Mouse (Mus musculus): ENCODE measurements at regions not wholly inside any gene's neighbourhood (a gene's known extent, or its start where the extent isn't known, plus 50 kb on each side); places are given as distances from the start of the nearest gene placed in this dataset.
A peak's percentile ranks its signal among the peaks of the same experiment; 100 is the strongest.

DNA sequence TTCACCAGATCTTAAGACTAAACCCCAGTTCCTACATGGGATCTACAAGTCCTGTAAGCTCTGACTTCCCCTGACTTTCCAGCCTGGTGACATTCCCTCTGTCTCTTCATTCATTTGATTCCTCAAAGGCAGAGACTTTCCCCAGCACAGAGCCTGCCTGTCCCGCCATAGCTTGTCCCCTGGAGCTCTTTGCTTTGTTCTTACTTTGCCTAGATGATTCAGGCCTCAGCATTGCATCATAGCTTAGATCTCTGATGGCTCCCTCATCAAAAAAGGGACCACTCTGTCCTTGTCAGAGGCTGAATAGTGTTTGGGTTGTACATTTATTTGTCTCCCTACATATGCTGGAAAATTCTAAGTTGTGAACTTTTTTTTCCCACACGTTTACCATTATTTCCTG is 57.6 kb upstream of the Exoc6 start:
- H3K4me1 ChIP-seq (ENCODE audit: control insufficient read depth, insufficient read depth, insufficient read length, low read length) = no peaks in the 10 kb centered on the region
- H3K27me3 ChIP-seq (ENCODE audit: control insufficient read depth, insufficient read depth, low read length) = peaks cover 4% of the 10 kb centered on the region; the same call in 1 of the 2 replicates
- no peak overlapping the region for H3K4me3 ChIP-seq (ENCODE audit: low read depth, low read length)
- H3K27ac ChIP-seq (ENCODE audit: insufficient read depth, low read depth, low read length) = no peak overlapping the region
- no peaks in the 10 kb centered on the region for H3K36me3 ChIP-seq (ENCODE audit: control insufficient read depth, insufficient read depth, low read length)
- TF ChIP-seq CTCF (IDR thresholded peaks at IDR 0.05; ENCODE audit: extremely low read depth, insufficient read length, insufficient replicate concordance, low read depth, low read length) (no peak), POLR2A (IDR thresholded peaks at IDR 0.05; ENCODE audit: low read depth, low read length) (no peak)
- WGBS = 69% methylated on average over 2 of the region's 2 CpGs

GRCm38 (mm10) chr19:37493378-37493777 is 56.8 kb upstream of the Exoc6 start:
- Histone ChIP-seq H3K27ac (ENCODE audit: insufficient read depth, low read depth, low read length) (no peak overlapping the region), H3K4me1 (ENCODE audit: control insufficient read depth, insufficient read depth, insufficient read length, low read length) (no peaks in the 10 kb centered on the region), H3K36me3 (ENCODE audit: control insufficient read depth, insufficient read depth, low read length) (no peaks in the 10 kb centered on the region), H3K27me3 (ENCODE audit: control insufficient read depth, insufficient read depth, low read length) (peaks cover 4% of the 10 kb centered on the region; the same call in 1 of the 2 replicates), H3K4me3 (ENCODE audit: low read depth, low read length) (no peak overlapping the region)
- WGBS = 27% methylated on average over 9 of the region's 9 CpGs
- TF ChIP-seq POLR2A (IDR thresholded peaks at IDR 0.05; ENCODE audit: low read depth, low read length) = no peak

GRCm38 (mm10) chr19:37493921-37494485 is 56.2 kb upstream of the Exoc6 start:
- Histone ChIP-seq H3K27me3 (ENCODE audit: control insufficient read depth, insufficient read depth, low read length) (peaks cover 4% of the 10 kb centered on the region; the same call in 1 of the 2 replicates), H3K36me3 (ENCODE audit: control insufficient read depth, insufficient read depth, low read length) (no peaks in the 10 kb centered on the region), H3K4me1 (ENCODE audit: control insufficient read depth, insufficient read depth, insufficient read length, low read length) (no peaks in the 10 kb centered on the region), H3K27ac (ENCODE audit: insufficient read depth, low read depth, low read length) (no peak overlapping the region), H3K4me3 (ENCODE audit: low read depth, low read length) (no peak overlapping the region)
- WGBS = 34% methylated on average over 10 of the region's 10 CpGs
- TF ChIP-seq CTCF (IDR thresholded peaks at IDR 0.05; ENCODE audit: extremely low read depth, insufficient read length, insufficient replicate concordance, low read depth, low read length) (no peak), POLR2A (IDR thresholded peaks at IDR 0.05; ENCODE audit: low read depth, low read length) (no peak)

DNA sequence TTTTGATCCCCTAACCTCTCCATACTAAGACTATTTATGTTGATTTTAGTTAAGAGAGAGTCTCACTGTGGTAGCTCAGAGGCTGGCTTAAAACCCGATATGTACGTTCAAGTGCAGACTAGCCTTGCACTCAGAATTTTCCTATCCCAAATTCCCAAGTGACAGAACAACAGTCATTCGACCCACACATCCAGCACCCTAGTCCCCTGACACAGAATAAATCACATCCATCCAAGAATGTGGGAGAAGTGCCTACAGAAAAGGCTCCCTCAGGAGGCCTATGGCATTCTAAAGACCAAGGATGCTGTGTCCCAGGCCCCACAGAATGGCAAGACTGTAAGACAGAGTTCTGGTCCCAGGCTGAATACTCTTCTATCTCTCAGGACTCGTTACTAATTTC is 55.4 kb upstream of the Exoc6 start:
- peaks cover 4% of the 10 kb centered on the region; the same call in 1 of the 2 replicates for H3K27me3 ChIP-seq (ENCODE audit: control insufficient read depth, insufficient read depth, low read length)
- WGBS = 82% methylated on average over 4 of the region's 4 CpGs
- TF ChIP-seq CTCF (IDR thresholded peaks at IDR 0.05; ENCODE audit: extremely low read depth, insufficient read length, insufficient replicate concordance, low read depth, low read length) = no peak
- TF ChIP-seq POLR2A (IDR thresholded peaks at IDR 0.05; ENCODE audit: low read depth, low read length) = no peak
- H3K27ac ChIP-seq (ENCODE audit: insufficient read depth, low read depth, low read length) = peak overlapping the region; percentile 39; the same call in 1 of the 2 replicates
- no peaks in the 10 kb centered on the region for H3K4me1 ChIP-seq (ENCODE audit: control insufficient read depth, insufficient read depth, insufficient read length, low read length)
- no peak overlapping the region for H3K4me3 ChIP-seq (ENCODE audit: low read depth, low read length)
- no peaks in the 10 kb centered on the region for H3K36me3 ChIP-seq (ENCODE audit: control insufficient read depth, insufficient read depth, low read length)

- H3K27me3 ChIP-seq (ENCODE audit: control insufficient read depth, insufficient read depth, low read length) = peaks cover 4% of the 10 kb centered on the region; the same call in 1 of the 2 replicates
- no peaks in the 10 kb centered on the region for H3K4me1 ChIP-seq (ENCODE audit: control insufficient read depth, insufficient read depth, insufficient read length, low read length)
- H3K27ac ChIP-seq (ENCODE audit: insufficient read depth, low read depth, low read length) = peak overlapping the region; percentile 39; the same call in 1 of the 2 replicates
- 0 out of 2 replicates have a peak overlapping the region, but pooled peaks have one; percentile 13 for H3K4me3 ChIP-seq (ENCODE audit: low read depth, low read length)
- TF ChIP-seq POLR2A (IDR thresholded peaks at IDR 0.05; ENCODE audit: low read depth, low read length) (no peak), CTCF (IDR thresholded peaks at IDR 0.05; ENCODE audit: extremely low read depth, insufficient read length, insufficient replicate concordance, low read depth, low read length) (no peak)
- H3K36me3 ChIP-seq (ENCODE audit: control insufficient read depth, insufficient read depth, low read length) = no peaks in the 10 kb centered on the region
- 76% methylated on average over 22 of the region's 22 CpGs for WGBS
Observed at GRCm38 (mm10) chr19:37495319-37496270, 54.6 kb upstream of the Exoc6 start.

DNA sequence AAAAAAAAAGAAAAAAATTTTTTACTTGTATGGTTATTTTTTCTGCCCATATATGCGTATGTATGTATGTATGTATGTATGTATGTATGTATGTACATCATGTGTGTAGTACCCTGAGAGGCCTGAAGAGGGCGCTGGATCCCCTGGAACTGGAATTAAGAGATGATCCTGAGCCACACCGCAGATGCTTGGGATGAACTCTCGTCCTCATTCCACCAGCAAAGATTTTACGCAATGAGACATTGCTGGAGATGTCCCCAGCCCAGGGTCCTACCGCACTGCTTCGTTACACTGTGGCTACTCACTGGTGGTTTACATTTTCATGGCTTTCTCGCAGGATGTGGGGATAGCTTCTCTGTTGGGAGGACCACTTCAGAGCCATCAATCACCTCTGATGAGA is 53.5 kb upstream of the Exoc6 start:
- Histone ChIP-seq H3K4me1 (ENCODE audit: control insufficient read depth, insufficient read depth, insufficient read length, low read length) (no peaks in the 10 kb centered on the region), H3K4me3 (ENCODE audit: low read depth, low read length) (no peak overlapping the region), H3K36me3 (ENCODE audit: control insufficient read depth, insufficient read depth, low read length) (no peaks in the 10 kb centered on the region), H3K27ac (ENCODE audit: insufficient read depth, low read depth, low read length) (no peak overlapping the region), H3K27me3 (ENCODE audit: control insufficient read depth, insufficient read depth, low read length) (peaks cover 4% of the 10 kb centered on the region; the same call in 1 of the 2 replicates)
- TF ChIP-seq POLR2A (IDR thresholded peaks at IDR 0.05; ENCODE audit: low read depth, low read length) (no peak), CTCF (IDR thresholded peaks at IDR 0.05; ENCODE audit: extremely low read depth, insufficient read length, insufficient replicate concordance, low read depth, low read length) (0 out of 2 replicates have a peak, but pooled peaks have one; percentile 12)
- 85% methylated on average over 8 of the region's 8 CpGs for WGBS

- WGBS = 96% methylated on average over 8 of the region's 8 CpGs
- Histone ChIP-seq H3K4me1 (ENCODE audit: control insufficient read depth, insufficient read depth, insufficient read length, low read length) (no peaks in the 10 kb centered on the region), H3K36me3 (ENCODE audit: control insufficient read depth, insufficient read depth, low read length) (no peaks in the 10 kb centered on the region), H3K27me3 (ENCODE audit: control insufficient read depth, insufficient read depth, low read length) (peaks cover 4% of the 10 kb centered on the region; the same call in 1 of the 2 replicates), H3K4me3 (ENCODE audit: low read depth, low read length) (no peak overlapping the region), H3K27ac (ENCODE audit: insufficient read depth, low read depth, low read length) (no peak overlapping the region)
- TF ChIP-seq POLR2A (IDR thresholded peaks at IDR 0.05; ENCODE audit: low read depth, low read length) (no peak), CTCF (IDR thresholded peaks at IDR 0.05; ENCODE audit: extremely low read depth, insufficient read length, insufficient replicate concordance, low read depth, low read length) (no peak)
Observed at GRCm38 (mm10) chr19:37497161-37497560, 53.1 kb upstream of the Exoc6 start.

Measured in small intestine, adult 2 months (tissue).